Mouse (Mus musculus): ENCODE measurements around the gene Neurl2. TPM values are rescaled to one million over a fixed set of nuclear protein-coding genes. Genes with fewer than 3 reads are reported as not detected.

Gene Neurl2
- total and polyA plus RNA-seq, 3 experiments, result 1.8 to 4.1 (median 2.1) TPM

GRCm38 (mm10) chr2:164834531-164834930 lies 1.3 kb upstream of the Neurl2 start:
- peaks cover 12 to 32% of the 10 kb centered on the region in 2 experiments for H3K4me1 ChIP-seq (ENCODE audit: control insufficient read depth in 1 of 2, insufficient read depth in 2 of 2)
- H3K9me3 ChIP-seq (replicated peaks; ENCODE audit: low read length), result no peaks in the 10 kb centered on the region
- H3K4me3 ChIP-seq (replicated peaks in 1 of 3; ENCODE audit: low read depth in 2 of 3, low read length in 2 of 3, poor library complexity in 1 of 3), result peak overlapping the region; percentile 58 to 70 (median 66)
- no peaks in the 10 kb centered on the region for H3K79me2 ChIP-seq (replicated peaks; ENCODE audit: control insufficient read depth, extremely low read depth, insufficient read depth, poor library complexity, severe bottlenecking)
- no peak for DNase-seq (ENCODE audit: extremely low read depth)
- TF ChIP-seq GABPA (IDR thresholded peaks at IDR 0.05; ENCODE audit: insufficient replicate concordance, low read depth, low read length) (no peak), CTCF (conservative IDR thresholded peaks at IDR 0.05 in 1 of 2, IDR thresholded peaks at IDR 0.05 in 1 of 2; ENCODE audit: low read depth in 2 of 2, low read length in 2 of 2) (peak in 1 of 2 experiments; percentile 38; a peak in 2 of 4 replicates), ELF1 (IDR thresholded peaks at IDR 0.05; ENCODE audit: low read depth, low read length) (0 out of 2 replicates have a peak, but pooled peaks have one; percentile 12)
- in situ Hi-C loops (cut with MboI; ENCODE audit: low pct_ligation_motif_present, low pct_unique_long_range_greater_than_20kb, low sequenced_read_pairs) (loop anchor here (5.0 kb wide), 1 partner anchor 43 kb away; the partner anchor contains the start of gene Pcif1), dilution Hi-C loops (cut with MboI; ENCODE audit: extremely low pct_ligation_motif_present, extremely low pct_unique_long_range_greater_than_20kb, low sequenced_read_pairs) (no loop called here)
- H3K27ac ChIP-seq (ENCODE audit: insufficient read depth, low read depth), result no peak overlapping the region
- peaks cover 1% of the 10 kb centered on the region for H3K27me3 ChIP-seq (replicated peaks)
- H3K36me3 ChIP-seq (replicated peaks in 1 of 2; ENCODE audit: control insufficient read depth in 1 of 2, insufficient read depth in 1 of 2, low read length in 1 of 2), result peaks cover 29 to 38% of the 10 kb centered on the region in 2 experiments
- H3K9ac ChIP-seq (ENCODE audit: insufficient read depth, low read depth), result no peak overlapping the region
- H3K4me2 ChIP-seq (ENCODE audit: insufficient read depth, low read depth, poor library complexity, severe bottlenecking), result peak overlapping the region; percentile 53

DNA sequence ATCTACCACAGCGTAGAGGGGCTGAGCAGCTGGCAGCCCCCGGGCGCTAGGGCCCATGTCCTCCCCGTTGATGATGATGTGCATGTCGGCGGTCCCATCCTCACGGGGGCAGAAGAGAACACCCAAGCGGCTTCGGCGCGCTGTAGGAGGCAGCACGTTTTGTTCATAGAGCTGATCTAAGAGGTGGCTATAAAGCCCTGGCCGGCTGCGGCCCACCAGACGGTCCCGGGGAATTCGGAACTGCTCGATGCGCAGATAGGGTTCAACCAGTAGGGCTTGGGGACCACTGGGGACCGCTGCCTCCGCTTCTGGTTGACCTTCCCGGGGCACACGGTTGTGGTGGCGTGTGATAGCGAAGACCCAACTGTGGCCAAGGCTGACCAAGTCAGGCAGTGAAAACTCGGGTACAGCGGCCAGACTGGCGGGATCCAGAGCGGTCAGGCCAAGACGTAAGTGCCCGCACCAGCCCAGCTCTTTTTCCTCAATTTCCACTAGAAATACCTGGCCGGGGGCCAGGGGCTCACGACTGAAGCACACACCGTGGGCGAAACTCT lies 431 bp downstream of the Neurl2 start, which contains the start of gene Ctsa:
TSS of gene Ctsa (plus strand) at position 126 of the 554 bp plus-strand sequence.
- peak within 1 kb of the TSS; percentile 74 for H3K9ac ChIP-seq (ENCODE audit: insufficient read depth, low read depth)
- TF ChIP-seq NRF1 (IDR thresholded peaks at IDR 0.05; ENCODE audit: low read depth, low read length) (no peak), RAD21 (IDR thresholded peaks at IDR 0.05; ENCODE audit: low read depth, low read length) (peak; percentile 32), SMC3 (IDR thresholded peaks at IDR 0.05; ENCODE audit: low read depth, low read length) (peak; percentile 39), SIN3A (IDR thresholded peaks at IDR 0.05; ENCODE audit: low read length) (peak; percentile 34; the same call in 1 of the 2 replicates), CHD1 (IDR thresholded peaks at IDR 0.05; ENCODE audit: low read depth, low read length) (peak; percentile 84; the same call in 1 of the 2 replicates), JUND (conservative IDR thresholded peaks at IDR 0.05; ENCODE audit: low read depth, low read length) (no peak), JUN (IDR thresholded peaks at IDR 0.05; ENCODE audit: insufficient read depth, low read depth, low read length) (no peak), MAZ (IDR thresholded peaks at IDR 0.05; ENCODE audit: low read depth, low read length) (0 out of 2 replicates have a peak, but pooled peaks have one; percentile 14), MAX (IDR thresholded peaks at IDR 0.05; ENCODE audit: low read length) (no peak), MYC (IDR thresholded peaks at IDR 0.05; ENCODE audit: low read depth, low read length) (0 out of 2 replicates have a peak, but pooled peaks have one; percentile 31), POLR2AphosphoS2 (IDR thresholded peaks at IDR 0.05; ENCODE audit: low read depth, low read length) (no peak), ZKSCAN1 (IDR thresholded peaks at IDR 0.05; ENCODE audit: borderline replicate concordance, low read depth, low read length) (no peak), IRF4 (IDR thresholded peaks at IDR 0.05; ENCODE audit: low read depth, low read length) (peak; percentile 21; the same call in 1 of the 2 replicates), MAFK (IDR thresholded peaks at IDR 0.05; ENCODE audit: insufficient replicate concordance, low read length) (no peak), ZMIZ1 (IDR thresholded peaks at IDR 0.05; ENCODE audit: low read depth, low read length) (no peak), UBTF (IDR thresholded peaks at IDR 0.05; ENCODE audit: low read depth, low read length) (peak; percentile 60; the same call in 1 of the 2 replicates), CTCF (conservative IDR thresholded peaks at IDR 0.05 in 1 of 2, IDR thresholded peaks at IDR 0.05 in 1 of 2; ENCODE audit: low read depth in 2 of 2, low read length in 2 of 2) (peak in 1 of 2 experiments; percentile 73; a peak in 2 of 4 replicates), BHLHE40 (IDR thresholded peaks at IDR 0.05; ENCODE audit: low read depth, low read length) (peak; percentile 80), NELFE (IDR thresholded peaks at IDR 0.05; ENCODE audit: low read depth, low read length) (peak; percentile 30; the same call in 1 of the 2 replicates), EP300 (IDR thresholded peaks at IDR 0.05; ENCODE audit: low read length) (no peak), TBP (conservative IDR thresholded peaks at IDR 0.05; ENCODE audit: low read depth, low read length) (0 out of 2 replicates have a peak, but pooled peaks have one; percentile 32), KAT2A (IDR thresholded peaks at IDR 0.05; ENCODE audit: insufficient replicate concordance, low read length) (no peak), MXI1 (IDR thresholded peaks at IDR 0.05; ENCODE audit: low read depth, low read length) (peak; percentile 73; the same call in 1 of the 2 replicates), ZNF384 (IDR thresholded peaks at IDR 0.05; ENCODE audit: low read depth, low read length) (no peak), MEF2A (IDR thresholded peaks at IDR 0.05; ENCODE audit: borderline replicate concordance, low read depth, low read length) (no peak), HCFC1 (IDR thresholded peaks at IDR 0.05; ENCODE audit: low read depth, low read length) (0 out of 2 replicates have a peak, but pooled peaks have one; percentile 31), POLR2A (IDR thresholded peaks at IDR 0.05; ENCODE audit: low read depth, low read length) (peak; percentile 54), RCOR1 (conservative IDR thresholded peaks at IDR 0.05; ENCODE audit: low read depth, low read length) (no peak)

More for the DNA sequence above, 431 bp downstream of the Neurl2 start, which contains the start of gene Ctsa:
- H3K4me2 ChIP-seq (ENCODE audit: insufficient read depth, low read depth, poor library complexity, severe bottlenecking), result peak within 1 kb of the TSS; percentile 53
- H3K27ac ChIP-seq (ENCODE audit: insufficient read depth, low read depth), result peak within 1 kb of the TSS; percentile 26; the same call in 1 of the 2 replicates
- dilution Hi-C loops (cut with MboI; ENCODE audit: extremely low pct_ligation_motif_present, extremely low pct_unique_long_range_greater_than_20kb, low sequenced_read_pairs), result no loop called here
- H3K36me3 ChIP-seq (replicated peaks in 1 of 2; ENCODE audit: control insufficient read depth in 1 of 2, insufficient read depth in 1 of 2, low read length in 1 of 2), result peaks cover 15 to 31% of the 10 kb centered on the region in 2 experiments
- H3K79me2 ChIP-seq (replicated peaks; ENCODE audit: control insufficient read depth, extremely low read depth, insufficient read depth, poor library complexity, severe bottlenecking), result no peaks in the 10 kb centered on the region
- in situ Hi-C loops (cut with MboI; ENCODE audit: low pct_ligation_motif_present, low pct_unique_long_range_greater_than_20kb, low sequenced_read_pairs), result loop anchor here (5.0 kb wide), 1 partner anchor 44 kb away; the partner anchor contains the start of gene Pcif1
- peak; percentile 59 for DNase-seq (ENCODE audit: extremely low read depth)
- peaks cover 12 to 44% of the 10 kb centered on the region in 2 experiments for H3K4me1 ChIP-seq (ENCODE audit: control insufficient read depth in 1 of 2, insufficient read depth in 2 of 2)
- peak within 1 kb of the TSS; percentile 58 to 70 (median 66) for H3K4me3 ChIP-seq (replicated peaks in 1 of 3; ENCODE audit: low read depth in 2 of 3, low read length in 2 of 3, poor library complexity in 1 of 3)
- no peaks in the 10 kb centered on the region for H3K9me3 ChIP-seq (replicated peaks; ENCODE audit: low read length)
- peaks cover 1% of the 10 kb centered on the region for H3K27me3 ChIP-seq (replicated peaks)
